Mouse (Mus musculus) intestine, embryonic 16.5 days (tissue): ENCODE measurements around the gene Bcl2l1. TPM values are rescaled to one million over a fixed set of nuclear protein-coding genes. Genes with fewer than 3 reads are reported as not detected.

Experiments
- ATAC-seq: fragments of 200-750 bp; cut with Nextera tagmentation; 2 replicates; pipeline ENCODE4 v1.8.0; 2017; ENCODE audit warnings: moderate TSS enrichment, moderate library complexity
- H3K27ac ChIP-seq: fragments of 300-500 bp; sonication (generic); 2 replicates; pipeline ENCODE4 v1.5.1; 2014; ENCODE audit warnings: mild to moderate bottlenecking, low read length
- H3K27me3 ChIP-seq: fragments of 300-500 bp; sonication (generic); replicated peaks from 2 replicates; pipeline ENCODE4 v1.6.1; 2014; ENCODE audit warnings: low read length, control low read depth, mixed read lengths; ENCODE audit not compliant: control insufficient read depth, insufficient read depth
- H3K36me3 ChIP-seq: fragments of 300-500 bp; sonication (generic); 2 replicates; pipeline ENCODE4 v1.6.1; 2014; ENCODE audit warnings: low read length, control low read depth; ENCODE audit not compliant: control insufficient read depth, insufficient read depth
- H3K4me1 ChIP-seq: fragments of 300-500 bp; sonication (generic); 2 replicates; pipeline ENCODE4 v1.6.1; 2014; ENCODE audit warnings: low read length, control low read depth, mixed read lengths; ENCODE audit not compliant: control insufficient read depth, insufficient read depth
- H3K4me2 ChIP-seq: fragments of 300-500 bp; sonication (generic); 2 replicates; pipeline ENCODE4 v1.6.1; 2014; ENCODE audit warnings: low read depth, low read length, control low read depth
- H3K4me3 ChIP-seq: fragments of 300-500 bp; sonication (generic); 2 replicates; pipeline ENCODE4 v1.5.1; 2014; ENCODE audit warnings: mild to moderate bottlenecking, low read length
- H3K9ac ChIP-seq: fragments of 300-500 bp; sonication (generic); 2 replicates; pipeline ENCODE4 v1.6.1; 2014; ENCODE audit warnings: low read depth, low read length
- H3K9me3 ChIP-seq: fragments of 300-500 bp; sonication (generic); 2 replicates; pipeline ENCODE4 v1.6.1; 2016; ENCODE audit warnings: low read length, control low read depth; ENCODE audit not compliant: control insufficient read depth
- WGBS: fragments of 180-500 bp; shearing (Covaris S2); extraction: QIAGEN DNeasy Blood & Tissue Kit; methylation state at CpG from one replicate; pipeline ENCODE4 v1.1.7; 2014; 5-methylcytosine and 5-hydroxymethylcytosine counted together
- polyA plus RNA-seq: library from polyadenylated mRNA; unstranded; fragments of >200 nt; fragmentation: Nextera tagmentation; extraction: Ambion mirVana; gene quantifications from 2 replicates; pipeline ENCODE4 v1.2.1, GENCODE M21; 2015

Gene Bcl2l1
- polyA plus RNA-seq, 1 experiment from 2014 or later, result 65.8 TPM

DNA sequence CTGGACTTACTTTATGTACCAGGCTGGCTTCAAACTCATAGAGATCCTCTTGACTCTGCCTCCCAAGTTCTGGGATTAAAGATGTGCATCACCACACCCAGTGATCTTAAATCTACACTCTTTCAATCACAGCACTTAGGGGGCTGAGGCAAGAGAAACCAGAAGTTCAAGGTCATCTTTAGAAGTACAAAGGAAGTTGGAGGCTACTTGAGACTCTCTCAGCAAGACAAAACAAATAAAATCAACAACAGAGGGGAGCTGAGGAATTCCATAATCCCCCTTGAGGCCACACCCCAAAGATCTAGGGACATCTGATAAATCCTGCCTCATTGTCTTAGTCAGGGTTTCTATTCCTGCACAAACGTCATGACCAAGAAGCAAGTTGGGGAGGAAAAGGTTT is 59.3 kb downstream of the Bcl2l1 start:
- H3K27ac ChIP-seq, result no peak overlapping the region
- H3K4me2 ChIP-seq, result no peak overlapping the region
- ATAC-seq, result no peak
- H3K27me3 ChIP-seq, result no peaks in the 10 kb centered on the region
- no peaks in the 10 kb centered on the region for H3K9me3 ChIP-seq
- no peak overlapping the region for H3K9ac ChIP-seq
- no peaks in the 10 kb centered on the region for H3K4me1 ChIP-seq
- WGBS, result 35% methylated on average over 1 of the region's 1 CpGs
- H3K36me3 ChIP-seq, result no peaks in the 10 kb centered on the region
- no peak overlapping the region for H3K4me3 ChIP-seq

DNA sequence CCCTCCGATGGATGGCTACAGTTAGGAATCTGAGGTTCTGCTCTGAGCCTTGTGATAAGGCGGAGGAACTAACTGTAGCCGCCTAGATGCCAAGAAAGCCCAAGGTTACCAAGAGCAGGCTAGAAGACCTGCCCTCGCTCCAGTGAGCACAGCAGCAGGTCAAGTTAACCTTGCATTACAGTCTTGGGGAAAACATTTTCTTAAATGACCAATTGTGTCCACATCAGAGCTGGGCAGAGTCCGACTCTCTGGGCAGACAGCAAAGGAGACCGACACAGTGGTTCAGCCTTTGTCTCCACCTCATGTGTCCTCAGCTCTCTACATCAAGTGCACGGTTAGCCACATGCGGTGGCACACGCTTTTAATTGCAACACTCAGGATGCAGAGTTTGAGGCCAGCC is 60.0 kb downstream of the Bcl2l1 start:
- H3K27ac ChIP-seq, result no peak overlapping the region
- 91% methylated on average over 9 of the region's 9 CpGs for WGBS
- no peak overlapping the region for H3K9ac ChIP-seq
- no peaks in the 10 kb centered on the region for H3K27me3 ChIP-seq
- H3K36me3 ChIP-seq, result no peaks in the 10 kb centered on the region
- 0 out of 2 replicates have a peak, but pooled peaks cover 3% of the 10 kb centered on the region for H3K4me1 ChIP-seq
- no peak overlapping the region for H3K4me2 ChIP-seq
- no peaks in the 10 kb centered on the region for H3K9me3 ChIP-seq
- no peak for ATAC-seq
- H3K4me3 ChIP-seq, result no peak overlapping the region

DNA sequence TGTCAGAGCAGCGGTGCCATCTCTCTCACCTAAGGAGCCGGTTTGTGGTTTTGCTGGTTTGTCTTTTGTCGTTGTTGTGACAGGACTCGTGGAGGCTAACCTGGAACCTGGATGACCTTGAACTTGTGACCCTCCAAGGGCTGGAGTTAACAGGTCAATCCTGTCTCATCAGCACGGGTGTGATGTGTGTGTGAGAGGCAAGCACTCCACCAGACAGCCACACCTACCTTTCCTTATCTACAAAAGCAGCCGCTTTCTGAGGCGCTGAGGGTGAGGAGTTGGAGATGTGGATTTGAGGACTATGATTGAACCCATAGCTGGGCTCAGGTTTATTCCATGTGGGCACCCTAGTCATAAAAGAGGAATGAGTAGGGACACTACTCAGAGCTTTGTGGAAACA is 61.9 kb downstream of the Bcl2l1 start:
- Histone ChIP-seq H3K9ac (no peak overlapping the region), H3K4me3 (no peak overlapping the region), H3K4me1 (peaks cover 16% of the 10 kb centered on the region; the same call in 1 of the 2 replicates), H3K27me3 (no peaks in the 10 kb centered on the region), H3K4me2 (no peak overlapping the region), H3K27ac (no peak overlapping the region), H3K9me3 (no peaks in the 10 kb centered on the region), H3K36me3 (no peaks in the 10 kb centered on the region)
- WGBS, result 66% methylated on average over 7 of the region's 7 CpGs
- no peak for ATAC-seq

DNA sequence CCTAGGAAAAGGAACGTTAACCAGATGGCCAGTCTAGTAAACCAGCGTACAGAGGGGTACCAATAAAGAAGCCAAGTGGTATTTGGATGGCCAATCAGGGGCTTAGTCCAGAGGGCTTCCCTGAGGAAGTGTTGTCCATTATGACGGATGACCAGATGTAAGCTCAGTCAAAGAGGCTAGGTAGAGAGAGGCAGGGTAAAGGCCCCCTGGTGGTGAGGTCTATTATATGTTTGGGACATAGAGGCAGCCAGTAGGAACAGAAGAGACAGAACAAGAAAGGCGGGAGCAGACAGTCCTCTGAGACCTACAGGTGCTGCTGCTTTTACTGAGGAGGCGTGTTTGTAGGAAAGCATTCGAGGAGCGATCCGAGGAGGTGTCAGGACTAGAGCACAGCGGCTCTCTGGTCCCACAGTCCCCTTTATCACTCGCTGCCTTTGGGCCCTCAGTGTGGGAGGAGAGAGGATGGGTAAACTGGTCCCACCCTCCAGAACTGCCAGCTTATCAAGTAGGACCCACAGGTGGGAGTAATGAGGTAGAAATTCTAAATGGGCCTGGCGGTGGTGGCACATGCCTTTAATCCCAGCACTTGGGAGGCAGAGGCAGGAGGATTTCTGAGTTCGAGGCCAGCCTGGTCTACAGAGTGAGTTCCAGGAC is 63.8 kb downstream of the Bcl2l1 start:
- Histone ChIP-seq H3K4me1 (peaks cover 20% of the 10 kb centered on the region), H3K9me3 (no peaks in the 10 kb centered on the region), H3K27ac (no peak overlapping the region), H3K4me3 (no peak overlapping the region), H3K27me3 (no peaks in the 10 kb centered on the region), H3K9ac (no peak overlapping the region), H3K4me2 (no peak overlapping the region), H3K36me3 (no peaks in the 10 kb centered on the region)
- WGBS, result 56% methylated on average over 12 of the region's 12 CpGs
- ATAC-seq, result peak; percentile 38

DNA sequence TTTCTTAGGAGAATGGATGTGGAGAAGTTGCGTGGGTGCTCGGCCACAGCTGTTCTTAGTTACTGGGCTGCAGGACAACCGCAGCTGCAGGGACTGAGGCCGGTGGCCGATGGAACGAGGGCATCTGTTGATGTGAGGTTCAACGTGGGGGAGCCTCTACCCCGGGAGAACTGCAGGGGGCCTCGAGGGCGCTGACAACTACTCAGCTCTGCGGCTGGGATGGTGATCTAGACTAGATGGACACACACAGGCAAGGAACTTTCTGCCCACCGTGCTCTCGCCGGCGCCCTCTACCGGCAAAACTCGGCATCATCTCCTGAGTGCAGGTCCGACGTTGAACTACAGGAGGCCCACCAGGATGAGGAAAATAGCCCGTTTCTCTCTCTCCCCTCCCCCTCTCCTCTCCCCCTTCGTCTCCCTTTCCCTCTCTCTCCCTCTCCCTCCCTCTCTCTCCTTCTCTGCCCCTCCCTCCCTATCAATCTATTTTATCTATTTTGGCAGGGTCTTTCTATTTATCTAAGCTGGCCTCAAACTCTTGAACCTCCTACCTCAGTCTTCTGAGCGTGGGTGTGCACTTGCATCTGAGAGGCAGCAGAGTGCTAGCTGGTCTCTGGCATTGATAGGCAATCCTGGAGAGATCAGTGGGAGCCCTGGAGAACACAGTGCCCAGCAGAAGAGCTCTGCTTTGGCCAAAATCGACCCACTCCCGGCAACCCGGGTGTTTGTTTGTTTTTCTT is 65.0 kb downstream of the Bcl2l1 start:
- ATAC-seq, result peak; percentile 57
- H3K9ac ChIP-seq, result peak overlapping the region; percentile 45; the same call in 1 of the 2 replicates
- peaks cover 20% of the 10 kb centered on the region for H3K4me1 ChIP-seq
- H3K4me2 ChIP-seq, result peak overlapping the region; percentile 32
- WGBS, result 16% methylated on average over 25 of the region's 25 CpGs
- H3K36me3 ChIP-seq, result no peaks in the 10 kb centered on the region
- no peaks in the 10 kb centered on the region for H3K27me3 ChIP-seq
- no peak overlapping the region for H3K27ac ChIP-seq
- H3K9me3 ChIP-seq, result no peaks in the 10 kb centered on the region
- H3K4me3 ChIP-seq, result no peak overlapping the region

DNA sequence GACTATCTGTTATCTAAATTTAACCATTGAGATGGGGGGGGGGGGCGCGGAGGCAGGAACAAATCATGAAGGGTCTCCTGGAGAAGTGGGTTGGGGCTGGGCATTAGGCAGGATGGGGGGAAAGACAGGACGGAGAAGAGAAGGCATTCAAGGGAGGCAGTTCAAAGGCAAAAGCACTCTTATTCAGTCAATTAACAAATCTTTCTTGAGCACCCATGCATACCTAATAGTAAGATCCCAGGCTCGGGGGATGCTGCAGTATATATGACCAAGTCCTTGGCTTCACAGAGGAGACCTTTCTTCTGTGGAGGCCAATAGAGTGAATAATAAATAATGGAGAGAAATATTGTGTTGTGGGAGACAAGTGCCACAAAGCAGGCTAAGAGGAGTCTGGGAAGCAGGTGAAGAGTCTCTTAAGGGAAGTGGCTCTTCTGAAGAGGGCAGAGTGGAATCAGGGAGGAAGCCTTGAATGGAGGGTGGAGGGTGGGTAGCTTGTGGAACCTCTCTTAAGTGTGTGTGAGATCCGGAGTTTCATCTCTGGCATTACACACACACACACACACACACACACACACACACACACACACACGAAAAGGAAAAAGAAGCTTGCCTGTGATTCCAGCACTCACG is 66.4 kb downstream of the Bcl2l1 start:
- no peak overlapping the region for H3K4me3 ChIP-seq
- H3K36me3 ChIP-seq, result no peaks in the 10 kb centered on the region
- no peaks in the 10 kb centered on the region for H3K9me3 ChIP-seq
- no peaks in the 10 kb centered on the region for H3K27me3 ChIP-seq
- WGBS, result 34% methylated on average over 7 of the region's 7 CpGs
- H3K4me1 ChIP-seq, result peaks cover 20% of the 10 kb centered on the region
- ATAC-seq, result no peak
- H3K27ac ChIP-seq, result no peak overlapping the region
- H3K4me2 ChIP-seq, result peak overlapping the region; percentile 39; the same call in 1 of the 2 replicates
- no peak overlapping the region for H3K9ac ChIP-seq

DNA sequence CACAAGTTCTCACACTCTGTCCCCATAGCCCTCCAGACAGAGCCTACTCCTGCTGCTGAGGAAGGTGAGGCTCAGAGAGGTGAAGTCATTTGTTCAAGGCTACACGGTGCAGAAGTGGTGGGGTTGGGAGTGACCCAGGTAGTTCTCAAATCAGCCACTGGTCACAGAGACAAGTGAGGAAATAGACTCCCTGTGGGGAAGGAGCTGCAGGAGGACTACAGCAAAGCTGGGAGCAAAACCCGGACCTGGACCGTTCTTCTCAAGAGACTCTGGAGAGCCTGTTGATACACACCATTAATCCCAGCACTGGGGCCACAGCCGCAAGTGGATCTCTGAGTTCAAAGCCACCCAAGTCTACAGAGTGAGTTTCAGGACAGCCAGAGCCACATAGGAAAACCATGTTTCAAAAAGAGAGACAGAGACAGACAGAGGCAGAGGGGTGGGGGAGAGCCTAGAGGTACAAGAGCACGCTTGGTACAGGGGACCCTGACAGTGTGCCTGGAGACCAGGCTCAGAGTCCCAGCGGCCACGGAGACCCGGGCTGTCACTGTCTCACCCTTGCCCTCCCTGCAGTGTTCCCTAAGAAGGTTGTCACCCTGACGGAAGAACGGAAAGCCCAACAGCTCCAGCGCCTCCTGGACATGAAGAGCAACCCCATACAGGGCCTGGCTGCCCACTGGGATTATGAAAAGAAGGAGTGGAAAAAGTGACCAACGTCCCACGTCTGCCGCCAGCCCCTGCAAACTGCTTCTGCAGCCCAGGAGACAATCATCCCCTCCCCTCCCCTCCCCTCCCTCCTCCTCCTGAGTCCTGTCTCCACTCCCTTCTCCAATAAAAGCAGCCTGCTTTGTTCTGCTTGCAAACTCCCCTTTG is 67.1 kb downstream of the Bcl2l1 start:
- Histone ChIP-seq H3K27me3 (no peaks in the 10 kb centered on the region), H3K27ac (no peak overlapping the region), H3K4me2 (peak overlapping the region; percentile 39), H3K9me3 (no peaks in the 10 kb centered on the region), H3K36me3 (no peaks in the 10 kb centered on the region), H3K4me1 (peaks cover 20% of the 10 kb centered on the region), H3K9ac (peak overlapping the region; percentile 36; the same call in 1 of the 2 replicates), H3K4me3 (no peak overlapping the region)
- ATAC-seq, result peak; percentile 31
- 16% methylated on average over 14 of the region's 14 CpGs for WGBS

DNA sequence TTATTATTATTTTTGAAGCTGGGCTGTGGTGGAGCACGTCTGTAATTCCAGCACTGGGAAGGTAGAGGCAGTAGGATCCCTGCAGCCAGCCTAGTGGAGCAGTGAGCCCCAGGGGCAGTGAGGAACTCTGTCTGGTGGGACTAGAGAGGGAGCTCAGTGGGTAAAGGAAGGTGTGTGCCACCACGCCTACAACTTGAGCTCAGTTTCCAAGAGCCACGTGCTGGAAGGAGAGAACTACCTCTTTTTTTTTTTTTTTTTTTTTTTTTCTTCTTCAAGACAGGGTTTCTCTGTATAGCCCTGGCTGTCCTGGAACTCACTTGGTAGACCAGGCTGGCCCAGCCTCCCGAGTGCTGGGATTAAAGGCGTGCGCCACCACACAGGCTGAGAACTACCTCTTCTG is 68.2 kb downstream of the Bcl2l1 start:
- Histone ChIP-seq H3K36me3 (no peaks in the 10 kb centered on the region), H3K9ac (no peak overlapping the region), H3K27ac (no peak overlapping the region), H3K4me3 (no peak overlapping the region), H3K27me3 (no peaks in the 10 kb centered on the region), H3K4me1 (peaks cover 20% of the 10 kb centered on the region), H3K4me2 (no peak overlapping the region), H3K9me3 (no peaks in the 10 kb centered on the region)
- 76% methylated on average over 6 of the region's 6 CpGs for WGBS
- ATAC-seq, result no peak

DNA sequence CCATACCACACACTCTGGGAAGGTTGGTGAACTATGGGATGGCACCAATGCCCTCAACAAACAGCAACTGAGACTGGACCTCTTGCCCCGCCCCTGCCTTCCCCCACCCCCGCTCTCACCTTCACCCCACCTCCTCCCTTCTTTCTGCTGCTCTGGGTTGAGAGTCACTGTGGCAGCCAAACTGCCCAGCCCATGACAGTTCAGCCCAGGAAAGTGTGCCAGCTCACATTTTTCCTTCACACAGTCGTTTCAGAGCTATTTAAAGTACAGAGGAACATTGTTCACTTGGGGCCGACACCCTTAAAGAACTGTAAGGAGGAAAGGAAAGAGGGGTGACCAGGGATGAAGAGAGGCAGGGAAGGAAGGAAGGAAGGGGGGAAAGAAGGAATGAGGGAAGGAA is 73.2 kb downstream of the Bcl2l1 start:
- Histone ChIP-seq H3K9me3 (no peaks in the 10 kb centered on the region), H3K36me3 (no peaks in the 10 kb centered on the region), H3K4me3 (no peak overlapping the region), H3K4me2 (no peak overlapping the region), H3K27me3 (no peaks in the 10 kb centered on the region), H3K4me1 (peaks cover 10% of the 10 kb centered on the region; the same call in 1 of the 2 replicates), H3K27ac (no peak overlapping the region), H3K9ac (no peak overlapping the region)
- ATAC-seq, result no peak
- 42% methylated on average over 4 of the region's 4 CpGs for WGBS
